Mouse (Mus musculus): ENCODE measurements at regions not wholly inside any gene's neighbourhood (a gene's known extent, or its start where the extent isn't known, plus 50 kb on each side); places are given as distances from the start of the nearest gene placed in this dataset.

DNA sequence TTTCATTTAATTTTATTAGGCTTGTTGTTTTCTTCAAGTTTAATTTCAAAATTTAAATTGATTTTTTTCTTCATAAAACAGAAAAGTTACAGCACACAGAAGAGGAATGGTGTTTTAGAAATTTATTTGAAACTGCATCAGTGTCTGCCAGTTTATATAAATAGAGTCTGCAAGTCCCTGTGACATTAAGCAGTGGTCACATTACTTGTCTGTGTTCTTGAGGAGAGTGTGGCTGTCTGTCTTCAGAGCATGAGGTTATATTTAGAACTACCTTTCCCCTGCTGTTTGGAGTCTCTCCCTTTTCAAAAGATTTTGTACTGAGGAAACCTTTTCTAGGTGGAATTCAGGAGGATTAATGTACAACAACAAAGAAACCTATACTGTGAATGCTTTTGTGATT, 426.1 kb upstream of the 2610001J05Rik start:
- TF ChIP-seq POLR2A (IDR thresholded peaks at IDR 0.05; ENCODE audit: low read depth, low read length), result no peak
- TF ChIP-seq CTCF (IDR thresholded peaks at IDR 0.05; ENCODE audit: extremely low read depth, insufficient read depth, insufficient read length, insufficient replicate concordance), result no peak
